Comparison of ENCODE assay signal across 11 mouse cellular contexts in the genomic region with DNA sequence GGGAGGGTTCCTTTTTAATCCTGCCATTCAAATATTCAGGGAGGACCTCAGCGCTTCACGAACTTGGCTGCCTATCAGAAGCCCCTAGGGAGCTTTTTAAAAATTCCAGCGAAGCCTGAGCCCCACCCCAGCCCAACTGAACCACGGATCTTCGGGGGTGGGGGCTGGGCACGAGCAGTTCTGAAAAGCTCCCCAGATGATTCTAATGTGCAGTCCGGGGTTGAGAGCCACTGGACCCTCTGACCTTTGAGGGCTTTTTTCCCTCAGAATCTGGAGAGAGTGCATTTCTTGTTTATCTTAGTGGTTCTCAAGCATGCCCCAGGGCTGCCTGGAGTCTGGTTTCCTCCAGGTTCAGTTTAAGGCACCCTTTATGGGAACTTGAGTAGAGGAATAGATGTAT. TPM values are rescaled to one million over a fixed set of nuclear protein-coding genes. Genes with fewer than 3 reads are reported as not detected.
DNase-seq lines count a peak whose midpoint lies in the region; ATAC-seq and TF ChIP-seq lines count a peak whose summit lies in the region.
"Had no signal": no experiment of that assay in that cellular context is flagged by ENCODE, and none has a peak within 500 bp of the region (broad histone marks: within the 10 kb centered on the region; RNA-seq: fewer than 3 reads in every experiment).

No protein-coding gene starts in this region.

- 25% methylated on average over 7 of the region's 7 CpGs for WGBS in hindbrain, embryonic 10.5 days
- WGBS in hindbrain, embryonic 12.5 days: 31% methylated on average over 7 of the region's 7 CpGs
- 12% methylated on average over 7 of the region's 7 CpGs for WGBS in kidney, postnatal 0 days

- H3K4me1 ChIP-seq in hindbrain, embryonic 10.5 days (replicated peaks): peaks cover 62% of the 10 kb centered on the region
- peaks cover 28% of the 10 kb centered on the region for H3K4me1 ChIP-seq in hindbrain, embryonic 12.5 days
- H3K4me1 ChIP-seq in kidney, postnatal 0 days (replicated peaks; ENCODE audit: insufficient read depth, low read length): peaks cover 14% of the 10 kb centered on the region; the same call in 1 of the 2 replicates

- H3K4me3 ChIP-seq in hindbrain, embryonic 10.5 days: no peak overlapping the region
- H3K4me3 ChIP-seq in hindbrain, embryonic 12.5 days: no peak overlapping the region
- H3K4me3 ChIP-seq in kidney, postnatal 0 days (replicated peaks; ENCODE audit: low read depth, low read length): no peak overlapping the region
- H3K4me3 ChIP-seq: erythroblast, embryonic 14.5 days had no signal

- no peak overlapping the region for H3K9ac ChIP-seq in hindbrain, embryonic 12.5 days
- no peak overlapping the region for H3K9ac ChIP-seq in kidney, postnatal 0 days (ENCODE audit: low read depth, low read length)

- H3K36me3 ChIP-seq in hindbrain, embryonic 10.5 days: peaks cover 12% of the 10 kb centered on the region
- no peaks in the 10 kb centered on the region for H3K36me3 ChIP-seq in hindbrain, embryonic 12.5 days
- no peaks in the 10 kb centered on the region for H3K36me3 ChIP-seq in kidney, postnatal 0 days (ENCODE audit: insufficient read depth, low read length)

- TF ChIP-seq CTCF in kidney, postnatal 0 days (IDR thresholded peaks at IDR 0.05; ENCODE audit: low read depth): no peak

- peak; percentile 43 for DNase-seq in hindbrain, embryonic 10.5 days (ENCODE audit: low spot score)
- DNase-seq in 3T3-L1 (ENCODE audit: low read depth, low spot score): peak; percentile 74
- DNase-seq in embryo, embryonic 10 days (ENCODE audit: low spot score): peak; percentile 64
- peak; percentile 50 for DNase-seq in kidney, postnatal 0 days (ENCODE audit: low spot score)
- no peak for DNase-seq in right cerebral cortex, postnatal 25 days
- no peak for DNase-seq in layer of hippocampus, postnatal 14 days (ENCODE audit: low spot score in 2 of 2)
- DNase-seq: cerebellum, adult 9-10 months; liver had no signal

- no peak for ATAC-seq in hindbrain, embryonic 12.5 days (ENCODE audit: low FRiP score)
- ATAC-seq in kidney, postnatal 0 days (replicated peaks; ENCODE audit: low FRiP score, low read depth): no peak

- H3K27me3 ChIP-seq in hindbrain, embryonic 10.5 days (ENCODE audit: insufficient read depth, poor library complexity, severe bottlenecking): no peaks in the 10 kb centered on the region
- H3K27me3 ChIP-seq in hindbrain, embryonic 12.5 days: no peaks in the 10 kb centered on the region
- H3K27me3 ChIP-seq in kidney, postnatal 0 days (ENCODE audit: insufficient read depth, low read length): no peaks in the 10 kb centered on the region

- no peak overlapping the region for H3K4me2 ChIP-seq in hindbrain, embryonic 12.5 days (replicated peaks)
- H3K4me2 ChIP-seq in kidney, postnatal 0 days (ENCODE audit: low read length): no peak overlapping the region

- H3K27ac ChIP-seq in hindbrain, embryonic 10.5 days: peak overlapping the region; percentile 45; the same call in 1 of the 2 replicates
- no peak overlapping the region for H3K27ac ChIP-seq in hindbrain, embryonic 12.5 days
- no peak overlapping the region for H3K27ac ChIP-seq in kidney, postnatal 0 days
- H3K27ac ChIP-seq: macrophage had no signal

- H3K9me3 ChIP-seq in hindbrain, embryonic 10.5 days: no peaks in the 10 kb centered on the region
- no peaks in the 10 kb centered on the region for H3K9me3 ChIP-seq in hindbrain, embryonic 12.5 days (replicated peaks)
- no peaks in the 10 kb centered on the region for H3K9me3 ChIP-seq in kidney, postnatal 0 days (replicated peaks; ENCODE audit: low read length)

RNA-seq across cellular contexts. Expression of a gene that starts 27.4 kb away (rescaled TPM):
- 23.7 and 25.1 TPM in 2 replicates for polyA plus RNA-seq in hindbrain, embryonic 10.5 days (2016; fragmentation: Nextera tagmentation; extraction: Ambion mirVana)
- 24.2 and 24.7 TPM in 2 replicates for polyA plus RNA-seq in hindbrain, embryonic 12.5 days (2016; fragmentation: Nextera tagmentation; extraction: Ambion mirVana)
- 23.8 and 25.0 TPM in 2 replicates for polyA plus RNA-seq in kidney, postnatal 0 days (2015; fragmentation: Nextera tagmentation; extraction: Ambion mirVana)
- 1 to 10 TPM; 4.6 to 5.2 TPM for total RNA-seq in layer of hippocampus, postnatal 14 days (2021)
- polyA plus RNA-seq: macrophage had no signal

Comparison
In these comparisons a context has a peak if more than half of its experiments do, and no peak if none do; other contexts are left out.
1. DNase-seq: peak in hindbrain, embryonic 10.5 days (single experiment), 3T3-L1 (single experiment), embryo, embryonic 10 days (single experiment) and kidney, postnatal 0 days (single experiment); none in right cerebral cortex, postnatal 25 days (single experiment) and layer of hippocampus, postnatal 14 days (0 of 2).